Mouse (Mus musculus) embryonic facial prominence, embryonic 13.5 days (tissue): ENCODE measurements around the gene Rab15. TPM values are rescaled to one million over a fixed set of nuclear protein-coding genes. Genes with fewer than 3 reads are reported as not detected.

ENCODE experiments used
- ATAC-seq: fragments of 200-750 bp; cut with Nextera tagmentation; 2 replicates; pipeline ENCODE4 v1.8.0; 2017; ENCODE audit warnings: low read depth; ENCODE audit not compliant: insufficient number of reproducible peaks, insufficient read depth, low FRiP score, low TSS enrichment
- H3K27ac ChIP-seq: fragments of 300-500 bp; sonication (generic); 2 replicates; pipeline ENCODE4 v1.5.1; 2015; ENCODE audit warnings: moderate library complexity, mild to moderate bottlenecking, inconsistent platforms
- H3K27me3 ChIP-seq: fragments of 300-500 bp; sonication (generic); 2 replicates; pipeline ENCODE4 v1.6.1; 2015; ENCODE audit warnings: mild to moderate bottlenecking, inconsistent platforms
- H3K36me3 ChIP-seq: fragments of 300-500 bp; sonication (generic); 2 replicates; pipeline ENCODE4 v1.6.1; 2015; ENCODE audit warnings: mild to moderate bottlenecking, inconsistent platforms
- H3K4me1 ChIP-seq: fragments of 300-500 bp; sonication (generic); 2 replicates; pipeline ENCODE4 v1.6.1; 2015; ENCODE audit warnings: inconsistent platforms
- H3K4me2 ChIP-seq: fragments of 300-500 bp; sonication (generic); 2 replicates; pipeline ENCODE4 v1.6.1; 2015; ENCODE audit warnings: moderate library complexity, mild to moderate bottlenecking, inconsistent platforms
- H3K4me3 ChIP-seq: fragments of 300-500 bp; sonication (generic); 2 replicates; pipeline ENCODE4 v1.5.1; 2015; ENCODE audit warnings: mild to moderate bottlenecking, inconsistent platforms
- H3K9ac ChIP-seq: fragments of 300-500 bp; sonication (generic); 2 replicates; pipeline ENCODE4 v1.6.1; 2015; ENCODE audit warnings: mild to moderate bottlenecking, inconsistent platforms
- H3K9me3 ChIP-seq: fragments of 300-500 bp; sonication (generic); 2 replicates; pipeline ENCODE4 v1.6.1; 2016; ENCODE audit warnings: inconsistent platforms
- WGBS: fragments of 180-500 bp; shearing (Covaris S2); methylation state at CpG from one replicate; pipeline ENCODE4 v1.1.7; 2015; ENCODE audit warnings: mixed read lengths; 5-methylcytosine and 5-hydroxymethylcytosine counted together
- polyA plus RNA-seq: library from polyadenylated mRNA; unstranded; fragments of >200 nt; fragmentation: Nextera tagmentation; extraction: Ambion mirVana; gene quantifications from 2 replicates; pipeline ENCODE4 v1.2.1, GENCODE M21; 2015

The Rab15 gene
- polyA plus RNA-seq, 1 experiment from 2014 or later: 27.1 TPM

GRCm38 (mm10) chr12:76840081-76840480 is 17.4 kb upstream of the Rab15 start:
- H3K4me1 ChIP-seq: peaks cover 6% of the 10 kb centered on the region
- H3K4me2 ChIP-seq: no peak overlapping the region
- WGBS: 85% methylated on average over 6 of the region's 6 CpGs
- ATAC-seq: no peak
- no peaks in the 10 kb centered on the region for H3K27me3 ChIP-seq
- H3K27ac ChIP-seq: no peak overlapping the region
- H3K36me3 ChIP-seq: 0 out of 2 replicates have a peak, but pooled peaks cover 5% of the 10 kb centered on the region
- H3K9ac ChIP-seq: no peak overlapping the region
- H3K4me3 ChIP-seq: no peak overlapping the region
- no peaks in the 10 kb centered on the region for H3K9me3 ChIP-seq

- H3K27me3 ChIP-seq: no peaks in the 10 kb centered on the region
- H3K27ac ChIP-seq: no peak overlapping the region
- H3K9me3 ChIP-seq: no peaks in the 10 kb centered on the region
- no peak overlapping the region for H3K4me3 ChIP-seq
- H3K9ac ChIP-seq: no peak overlapping the region
- 94% methylated on average over 4 of the region's 4 CpGs for WGBS
- ATAC-seq: no peak
- peaks cover 6% of the 10 kb centered on the region for H3K4me1 ChIP-seq
- H3K36me3 ChIP-seq: 0 out of 2 replicates have a peak, but pooled peaks cover 5% of the 10 kb centered on the region
- no peak overlapping the region for H3K4me2 ChIP-seq
These were observed 16.6 kb upstream of the Rab15 start for GRCm38 (mm10) chr12:76839298-76839697.

- H3K4me1 ChIP-seq: peaks cover 6% of the 10 kb centered on the region
- H3K4me3 ChIP-seq: peak overlapping the region; percentile 77
- no peak; the same call in 1 of the 2 replicates for ATAC-seq
- 0 out of 2 replicates have a peak, but pooled peaks cover 5% of the 10 kb centered on the region for H3K36me3 ChIP-seq
- H3K27ac ChIP-seq: peak overlapping the region; percentile 74
- H3K9me3 ChIP-seq: no peaks in the 10 kb centered on the region
- H3K27me3 ChIP-seq: no peaks in the 10 kb centered on the region
- 13% methylated on average over 21 of the region's 21 CpGs for WGBS
- peak overlapping the region; percentile 80 for H3K9ac ChIP-seq
- peak overlapping the region; percentile 75 for H3K4me2 ChIP-seq
These were observed 15.3 kb upstream of the Rab15 start for GRCm38 (mm10) chr12:76837844-76838650.

- 0 out of 2 replicates have a peak, but pooled peaks cover 5% of the 10 kb centered on the region for H3K36me3 ChIP-seq
- peak overlapping the region; percentile 80 for H3K9ac ChIP-seq
- peaks cover 6% of the 10 kb centered on the region for H3K4me1 ChIP-seq
- H3K4me2 ChIP-seq: peak overlapping the region; percentile 75
- H3K27ac ChIP-seq: peak overlapping the region; percentile 74
- peak; percentile 98 for ATAC-seq
- H3K4me3 ChIP-seq: peak overlapping the region; percentile 77
- no peaks in the 10 kb centered on the region for H3K27me3 ChIP-seq
- WGBS: under 1% methylated on average over 43 of the region's 43 CpGs
- no peaks in the 10 kb centered on the region for H3K9me3 ChIP-seq
These were observed 14.6 kb upstream of the Rab15 start for GRCm38 (mm10) chr12:76837101-76837843.

GRCm38 (mm10) chr12:76832704-76833103 is 10.0 kb upstream of the Rab15 start:
- no peak overlapping the region for H3K4me2 ChIP-seq
- no peak overlapping the region for H3K4me3 ChIP-seq
- H3K9me3 ChIP-seq: no peaks in the 10 kb centered on the region
- H3K27me3 ChIP-seq: no peaks in the 10 kb centered on the region
- H3K9ac ChIP-seq: no peak overlapping the region
- no peaks in the 10 kb centered on the region for H3K36me3 ChIP-seq
- H3K4me1 ChIP-seq: no peaks in the 10 kb centered on the region
- 1% methylated on average over 3 of the region's 3 CpGs for WGBS
- H3K27ac ChIP-seq: no peak overlapping the region
- ATAC-seq: no peak

GRCm38 (mm10) chr12:76825283-76825682 is 2.6 kb upstream of the Rab15 start:
- Histone ChIP-seq H3K27ac (no peak overlapping the region), H3K4me2 (no peak overlapping the region), H3K9ac (no peak overlapping the region), H3K36me3 (no peaks in the 10 kb centered on the region), H3K4me1 (peaks cover 19% of the 10 kb centered on the region), H3K27me3 (peaks cover 39% of the 10 kb centered on the region), H3K9me3 (no peaks in the 10 kb centered on the region), H3K4me3 (no peak overlapping the region)
- WGBS: 71% methylated on average over 4 of the region's 4 CpGs
- ATAC-seq: no peak

- Histone ChIP-seq H3K9me3 (no peaks in the 10 kb centered on the region), H3K27me3 (peaks cover 40% of the 10 kb centered on the region), H3K4me1 (peaks cover 41% of the 10 kb centered on the region), H3K4me2 (peak overlapping the region; percentile 83), H3K27ac (peak overlapping the region; percentile 22; the same call in 1 of the 2 replicates), H3K4me3 (peak overlapping the region; percentile 75), H3K9ac (peak overlapping the region; percentile 87), H3K36me3 (no peaks in the 10 kb centered on the region)
- peak; percentile 40 for ATAC-seq
- WGBS: under 1% methylated on average over 66 of the region's 66 CpGs
These were observed 582 bp downstream of the Rab15 start for GRCm38 (mm10) chr12:76822002-76822650.

GRCm38 (mm10) chr12:76820615-76821014 is 2.1 kb downstream of the Rab15 start:
- Histone ChIP-seq H3K9me3 (no peaks in the 10 kb centered on the region), H3K4me3 (peak overlapping the region; percentile 75; the same call in 1 of the 2 replicates), H3K4me2 (peak overlapping the region; percentile 83), H3K36me3 (no peaks in the 10 kb centered on the region), H3K9ac (no peak overlapping the region), H3K4me1 (peaks cover 52% of the 10 kb centered on the region), H3K27ac (peak overlapping the region; percentile 39; the same call in 1 of the 2 replicates), H3K27me3 (peaks cover 40% of the 10 kb centered on the region)
- ATAC-seq: no peak
- 46% methylated on average over 4 of the region's 4 CpGs for WGBS

- Histone ChIP-seq H3K4me1 (peaks cover 52% of the 10 kb centered on the region), H3K27ac (no peak overlapping the region), H3K9ac (no peak overlapping the region), H3K4me3 (no peak overlapping the region), H3K27me3 (peaks cover 33% of the 10 kb centered on the region), H3K9me3 (no peaks in the 10 kb centered on the region), H3K36me3 (no peaks in the 10 kb centered on the region), H3K4me2 (peak overlapping the region; percentile 83; the same call in 1 of the 2 replicates)
- 65% methylated on average over 6 of the region's 6 CpGs for WGBS
- no peak for ATAC-seq
These were observed 2.9 kb downstream of the Rab15 start for GRCm38 (mm10) chr12:76819816-76820215.

- Histone ChIP-seq H3K27ac (peak overlapping the region; percentile 80), H3K4me2 (peak overlapping the region; percentile 5; the same call in 1 of the 2 replicates), H3K4me3 (no peak overlapping the region), H3K4me1 (peaks cover 52% of the 10 kb centered on the region), H3K27me3 (peaks cover 24% of the 10 kb centered on the region), H3K9me3 (no peaks in the 10 kb centered on the region), H3K36me3 (no peaks in the 10 kb centered on the region), H3K9ac (no peak overlapping the region)
- WGBS: 76% methylated on average over 9 of the region's 9 CpGs
- no peak for ATAC-seq
These were observed 3.8 kb downstream of the Rab15 start for GRCm38 (mm10) chr12:76818908-76819307.

- Histone ChIP-seq H3K4me2 (0 out of 2 replicates have a peak overlapping the region, but pooled peaks have one; percentile 14), H3K27ac (peak overlapping the region; percentile 80), H3K36me3 (no peaks in the 10 kb centered on the region), H3K27me3 (peaks cover 17% of the 10 kb centered on the region), H3K9me3 (no peaks in the 10 kb centered on the region), H3K4me3 (no peak overlapping the region), H3K4me1 (peaks cover 53% of the 10 kb centered on the region), H3K9ac (no peak overlapping the region)
- 31% methylated on average over 4 of the region's 4 CpGs for WGBS
- peak; percentile 62 for ATAC-seq
These were observed 4.6 kb downstream of the Rab15 start for GRCm38 (mm10) chr12:76818120-76818519.
